Mouse (Mus musculus) intestine, postnatal 0 days (tissue): Measurements from ENCODE around the gene Pcbd1. TPM values are rescaled to one million over a fixed set of nuclear protein-coding genes. Genes with fewer than 3 reads are reported as not detected.
A peak's percentile ranks its signal among the peaks of the same experiment; 100 is the strongest.

Experiments used
- ATAC-seq: fragments of 200-750 bp; cut with Nextera tagmentation; 2 replicates; pipeline ENCODE4 v1.8.0; 2017; ENCODE audit warnings: mild to moderate bottlenecking, moderate TSS enrichment, moderate library complexity
- H3K27ac ChIP-seq: fragments of 300-500 bp; sonication (generic); 2 replicates; pipeline ENCODE4 v1.5.1; 2014; ENCODE audit warnings: mild to moderate bottlenecking, low read depth, low read length, moderate library complexity
- H3K27me3 ChIP-seq: fragments of 300-500 bp; sonication (generic); replicated peaks from 2 replicates; pipeline ENCODE4 v1.6.1; 2014; ENCODE audit warnings: low read length, mixed read lengths; ENCODE audit not compliant: control insufficient read depth, insufficient read depth
- H3K36me3 ChIP-seq: fragments of 300-500 bp; sonication (generic); 2 replicates; pipeline ENCODE4 v1.6.1; 2014; ENCODE audit warnings: mild to moderate bottlenecking, moderate library complexity; ENCODE audit not compliant: control insufficient read depth, insufficient read depth
- H3K4me1 ChIP-seq: fragments of 300-500 bp; sonication (generic); replicated peaks from 2 replicates; pipeline ENCODE4 v1.6.1; 2014; ENCODE audit warnings: antibody characterized with exemption, low read length, mixed read lengths; ENCODE audit not compliant: control insufficient read depth, insufficient read depth
- H3K4me2 ChIP-seq: fragments of 300-500 bp; sonication (generic); replicated peaks from 2 replicates; pipeline ENCODE4 v1.6.1; 2014; ENCODE audit warnings: low read depth, mild to moderate bottlenecking, moderate library complexity
- H3K4me3 ChIP-seq: fragments of 300-500 bp; sonication (generic); 2 replicates; pipeline ENCODE4 v1.5.1; 2014; ENCODE audit warnings: low read depth, low read length
- H3K9ac ChIP-seq: fragments of 300-500 bp; sonication (generic); 2 replicates; pipeline ENCODE4 v1.6.1; 2014; ENCODE audit warnings: mild to moderate bottlenecking, low read depth, low read length
- H3K9me3 ChIP-seq: fragments of 300-500 bp; sonication (generic); 2 replicates; pipeline ENCODE4 v1.6.1; 2016; ENCODE audit warnings: mixed run types; ENCODE audit not compliant: control insufficient read depth
- CTCF ChIP-seq: sonication (generic); IDR thresholded peaks from 2 replicates; pipeline ENCODE4 v1.5.1; 2016; ENCODE audit warnings: low read depth, mild to moderate bottlenecking, control low read depth, antibody characterized with exemption, moderate library complexity
- WGBS: fragments of 180-500 bp; shearing (Covaris S2); extraction: QIAGEN DNeasy Blood & Tissue Kit; methylation state at CpG from one replicate; pipeline ENCODE4 v1.1.7; 2014; 5-methylcytosine and 5-hydroxymethylcytosine counted together
- polyA plus RNA-seq: library from polyadenylated mRNA; unstranded; fragments of >200 nt; fragmentation: Nextera tagmentation; extraction: Ambion mirVana; gene quantifications from 2 replicates; pipeline ENCODE4 v1.2.1, GENCODE M21; 2015

Gene Pcbd1
- 116 and 122 TPM in 2 replicates for polyA plus RNA-seq

DNA sequence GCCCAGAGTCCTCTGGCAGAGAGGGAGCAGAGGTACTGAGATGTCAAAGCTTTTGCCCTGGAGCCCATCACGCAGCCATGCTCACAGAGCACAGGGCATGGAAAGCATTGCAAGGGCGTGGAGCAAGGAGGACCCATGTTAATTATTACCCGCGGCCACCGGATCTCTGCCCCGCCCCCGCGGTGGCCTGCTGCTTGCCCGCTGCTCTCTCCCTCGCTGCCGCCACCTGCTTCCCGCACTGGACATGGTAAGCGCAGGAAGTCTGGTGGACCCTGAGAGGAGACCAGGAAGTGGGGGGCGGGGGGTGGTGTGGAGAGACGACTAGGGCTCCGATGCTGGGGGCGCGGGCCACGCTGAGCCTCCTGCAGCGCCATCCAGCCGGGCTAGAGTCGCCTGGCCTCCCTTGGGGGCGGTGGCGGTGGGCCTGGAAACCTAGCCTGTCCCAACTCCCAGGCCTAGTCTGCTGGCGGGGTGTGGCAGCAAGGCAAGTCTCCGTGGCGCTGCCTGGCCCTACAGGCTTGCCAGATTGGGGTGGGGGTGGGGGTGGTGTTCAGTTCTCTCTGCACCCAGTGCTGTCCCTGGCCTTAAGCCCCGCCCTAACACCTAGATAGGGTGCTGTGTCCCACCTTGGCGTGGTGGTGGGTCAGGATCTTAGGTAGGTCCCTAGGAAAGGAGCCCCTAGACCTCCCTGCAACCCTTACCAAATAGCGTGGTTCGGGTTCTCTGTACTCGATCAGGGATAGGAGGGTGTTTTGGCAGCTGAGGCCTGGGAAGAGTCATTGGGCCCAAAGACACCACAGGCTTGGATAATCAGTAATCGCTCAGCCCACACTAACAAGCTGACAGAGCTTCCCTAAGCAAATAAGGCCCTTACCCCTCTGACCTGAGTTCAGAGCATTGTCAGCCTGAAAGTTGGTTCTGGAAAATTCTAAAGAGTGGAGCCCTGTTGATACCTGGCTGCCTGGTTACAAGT lies at the start of gene Pcbd1:
TSS of gene Pcbd1 (plus strand) at position 162 of the 973 bp plus-strand sequence.
- TF ChIP-seq CTCF: peak; percentile 57
- H3K27ac ChIP-seq: peak within 1 kb of the TSS; percentile 51; the same call in 1 of the 2 replicates
- peak within 1 kb of the TSS; percentile 53 for H3K9ac ChIP-seq
- H3K36me3 ChIP-seq: peaks cover 7% of the 10 kb centered on the region; the same call in 1 of the 2 replicates
- no peaks in the 10 kb centered on the region for H3K9me3 ChIP-seq
- peak; percentile 86 for ATAC-seq
- H3K4me2 ChIP-seq: peak within 1 kb of the TSS; percentile 88
- no peaks in the 10 kb centered on the region for H3K4me1 ChIP-seq
- H3K4me3 ChIP-seq: peak within 1 kb of the TSS; percentile 53
- WGBS: 7% methylated on average over 33 of the region's 33 CpGs
- H3K27me3 ChIP-seq: no peaks in the 10 kb centered on the region

- Histone ChIP-seq H3K4me3 (no peak overlapping the region), H3K36me3 (no peaks in the 10 kb centered on the region), H3K9ac (no peak overlapping the region), H3K4me1 (no peaks in the 10 kb centered on the region), H3K27me3 (no peaks in the 10 kb centered on the region), H3K27ac (no peak overlapping the region), H3K9me3 (no peaks in the 10 kb centered on the region), H3K4me2 (no peak overlapping the region)
- ATAC-seq: no peak
- no peak for TF ChIP-seq CTCF
- 69% methylated on average over 12 of the region's 12 CpGs for WGBS
These were observed 49.5 kb upstream of the Pcbd1 start for GRCm38 (mm10) chr10:61039657-61040056.

GRCm38 (mm10) chr10:61045081-61045480 lies 44.0 kb upstream of the Pcbd1 start:
- Histone ChIP-seq H3K4me3 (no peak overlapping the region), H3K36me3 (no peaks in the 10 kb centered on the region), H3K4me1 (no peaks in the 10 kb centered on the region), H3K9ac (no peak overlapping the region), H3K9me3 (no peaks in the 10 kb centered on the region), H3K27me3 (no peaks in the 10 kb centered on the region), H3K27ac (no peak overlapping the region), H3K4me2 (no peak overlapping the region)
- WGBS: 12% methylated on average over 8 of the region's 8 CpGs
- no peak for TF ChIP-seq CTCF
- ATAC-seq: no peak

DNA sequence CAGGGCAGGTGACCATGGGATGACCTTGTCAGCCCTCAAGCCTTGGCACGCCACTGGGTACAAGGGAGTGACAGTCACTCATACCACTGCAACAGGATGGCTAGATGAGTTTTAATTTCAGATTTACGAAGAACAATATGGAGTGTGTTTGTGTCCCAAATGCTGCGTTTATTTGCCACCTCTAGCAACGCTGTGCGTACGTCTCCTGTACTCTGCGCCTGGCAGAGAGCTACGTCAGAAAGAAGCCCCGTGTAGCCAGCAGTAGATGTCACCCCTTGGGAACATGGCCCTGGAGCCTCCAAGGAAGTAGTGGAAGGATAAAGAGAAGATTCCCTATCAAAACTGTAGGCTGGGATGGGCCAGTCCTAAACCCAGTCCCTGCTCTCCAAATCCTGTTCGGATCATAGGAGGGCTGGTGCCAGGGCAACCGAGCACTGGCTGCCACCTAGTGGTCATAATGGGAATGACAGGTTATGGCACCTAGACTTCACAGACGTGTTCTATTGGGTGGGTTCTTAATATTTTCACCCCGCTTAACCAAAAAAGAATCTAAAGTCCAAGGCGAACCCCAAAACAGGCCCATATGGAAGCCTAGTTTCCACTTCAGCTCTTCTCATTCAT lies 37.0 kb upstream of the Pcbd1 start:
- 59% methylated on average over 14 of the region's 14 CpGs for WGBS
- H3K27ac ChIP-seq: no peak overlapping the region
- no peaks in the 10 kb centered on the region for H3K27me3 ChIP-seq
- H3K4me3 ChIP-seq: no peak overlapping the region
- H3K9me3 ChIP-seq: no peaks in the 10 kb centered on the region
- no peak overlapping the region for H3K9ac ChIP-seq
- no peak overlapping the region for H3K4me2 ChIP-seq
- 0 out of 2 replicates have a peak, but pooled peaks have one; percentile 36 for ATAC-seq
- H3K4me1 ChIP-seq: no peaks in the 10 kb centered on the region
- peak; percentile 96 for TF ChIP-seq CTCF
- H3K36me3 ChIP-seq: no peaks in the 10 kb centered on the region

DNA sequence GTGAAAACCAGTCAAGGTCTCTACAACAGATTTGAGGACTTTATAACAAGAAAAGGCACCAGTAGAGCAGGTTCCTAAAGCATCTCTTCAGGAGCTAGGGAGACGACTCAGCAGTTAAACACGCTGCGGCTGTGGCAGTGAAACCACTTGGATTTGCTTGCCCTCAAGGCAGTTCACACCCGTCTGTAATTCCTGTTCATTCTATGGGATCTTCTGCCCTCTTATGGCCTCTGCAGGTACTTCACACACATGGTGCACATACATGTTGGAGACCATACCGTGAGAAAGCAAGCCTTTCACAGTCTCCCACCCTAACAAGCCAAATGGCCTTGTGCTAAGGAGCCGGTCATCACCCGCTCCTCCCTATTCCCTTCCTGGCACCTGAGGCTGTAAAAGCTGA lies 32.5 kb upstream of the Pcbd1 start:
- ATAC-seq: no peak
- H3K4me2 ChIP-seq: no peak overlapping the region
- no peak overlapping the region for H3K4me3 ChIP-seq
- TF ChIP-seq CTCF: no peak
- H3K9ac ChIP-seq: no peak overlapping the region
- H3K4me1 ChIP-seq: no peaks in the 10 kb centered on the region; the same call in 1 of the 2 replicates
- no peaks in the 10 kb centered on the region for H3K27me3 ChIP-seq
- no peaks in the 10 kb centered on the region for H3K9me3 ChIP-seq
- WGBS: 91% methylated on average over 7 of the region's 7 CpGs
- H3K36me3 ChIP-seq: no peaks in the 10 kb centered on the region
- no peak overlapping the region for H3K27ac ChIP-seq

DNA sequence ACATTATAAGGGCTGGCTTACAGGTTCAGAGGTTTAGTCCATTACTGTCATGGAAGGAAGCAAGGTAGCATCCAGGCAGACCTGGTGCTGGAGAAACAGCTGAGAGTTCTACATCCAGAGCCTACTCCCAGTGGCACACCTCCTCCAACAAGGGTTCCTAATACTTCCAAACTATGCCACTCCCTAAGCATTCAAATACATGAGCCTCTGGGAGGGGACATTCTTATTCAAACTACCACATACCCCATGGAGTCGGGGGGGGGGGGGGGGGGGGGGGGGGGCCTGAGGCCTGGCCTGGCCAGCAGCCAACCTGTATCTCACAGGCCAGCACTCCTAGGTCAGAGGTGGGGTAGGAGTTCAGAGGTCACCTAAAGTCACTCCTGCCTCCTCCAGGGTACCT lies 30.0 kb upstream of the Pcbd1 start:
- no CpG with 5 or more reads among the region's 1 CpGs for WGBS
- no peak for ATAC-seq
- no peak for TF ChIP-seq CTCF
- Histone ChIP-seq H3K4me3 (no peak overlapping the region), H3K4me1 (no peaks in the 10 kb centered on the region; the same call in 1 of the 2 replicates), H3K27me3 (no peaks in the 10 kb centered on the region), H3K9me3 (no peaks in the 10 kb centered on the region), H3K27ac (no peak overlapping the region), H3K36me3 (no peaks in the 10 kb centered on the region), H3K9ac (no peak overlapping the region), H3K4me2 (no peak overlapping the region)
